8 mouse cellular contexts compared by ENCODE assay signal in the genomic region with DNA sequence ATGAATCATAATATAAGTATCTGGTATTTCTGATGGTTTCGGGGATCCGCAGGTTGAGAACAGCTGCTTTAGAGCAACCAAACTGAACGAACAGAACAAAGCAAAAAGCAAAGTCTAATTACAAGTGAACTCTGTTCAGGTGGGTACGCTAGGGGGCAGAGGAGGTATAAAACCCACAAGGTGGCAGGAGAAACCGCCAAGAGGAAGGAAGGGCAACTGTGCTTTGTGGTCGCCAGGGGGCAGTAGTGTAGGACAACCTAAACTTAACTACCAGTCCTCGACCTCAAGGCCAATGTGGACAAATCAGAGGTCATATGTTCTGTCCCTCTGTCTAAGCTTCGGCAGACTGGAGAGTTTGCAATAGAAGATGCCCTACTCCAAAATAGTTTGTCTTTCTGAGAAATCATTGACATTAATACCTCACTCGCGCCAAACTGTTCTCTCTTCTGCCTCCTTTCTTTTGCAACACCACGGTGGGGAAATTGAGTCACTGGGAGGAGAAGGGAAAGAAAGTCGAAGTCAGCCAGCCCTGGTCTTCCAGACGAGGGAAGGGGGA. TPM values are rescaled to one million over a fixed set of nuclear protein-coding genes. Genes with fewer than 3 reads are reported as not detected.
DNase-seq lines count a peak whose midpoint lies in the region; ATAC-seq lines count a peak whose summit lies in the region.

No protein-coding gene starts in this region.

- 3% methylated on average over 12 of the region's 13 CpGs for WGBS in intestine, embryonic 14.5 days
- WGBS in limb, embryonic 11.5 days = 4% methylated on average over 13 of the region's 13 CpGs
- WGBS in midbrain, embryonic 12.5 days = 5% methylated on average over 13 of the region's 13 CpGs

- peak overlapping the region; percentile 90 for H3K27ac ChIP-seq in intestine, embryonic 14.5 days (ENCODE audit: low read depth)
- peak overlapping the region; percentile 100 for H3K27ac ChIP-seq in limb, embryonic 11.5 days (replicated peaks; ENCODE audit: low read depth, low read length)
- peak overlapping the region; percentile 90 for H3K27ac ChIP-seq in midbrain, embryonic 12.5 days (replicated peaks)

- no peaks in the 10 kb centered on the region for H3K9me3 ChIP-seq in intestine, embryonic 14.5 days (ENCODE audit: control insufficient read depth, low read length)
- H3K9me3 ChIP-seq in limb, embryonic 11.5 days (ENCODE audit: control insufficient read depth, low read length) = no peaks in the 10 kb centered on the region
- H3K9me3 ChIP-seq in midbrain, embryonic 12.5 days = no peaks in the 10 kb centered on the region

- H3K9ac ChIP-seq in intestine, embryonic 14.5 days (ENCODE audit: low read length) = peak overlapping the region; percentile 53
- H3K9ac ChIP-seq in limb, embryonic 11.5 days (ENCODE audit: low read length) = peak overlapping the region; percentile 19; the same call in 1 of the 2 replicates
- peak overlapping the region; percentile 77 for H3K9ac ChIP-seq in midbrain, embryonic 12.5 days (replicated peaks)

- DNase-seq in 3134 (ENCODE audit: extremely low read depth, insufficient read length, low spot score) = peak; percentile 60
- peak; percentile 65 to 75 for DNase-seq in adrenal gland, adult 18-20 months (ENCODE audit: low spot score in 2 of 2)
- peak; percentile 96 for DNase-seq in embryo, embryonic 10.5 days (ENCODE audit: low spot score)
- DNase-seq in gastrocnemius, postnatal 4 days (ENCODE audit: low spot score in 2 of 2) = peak; percentile 55 to 79
- peak; percentile 88 for DNase-seq in intestine, embryonic 14.5 days (ENCODE audit: low spot score)
- DNase-seq in limb, embryonic 11.5 days (ENCODE audit: low spot score) = peak; percentile 93
- peak; percentile 86 for DNase-seq in skeletal muscle tissue, adult 2 months (ENCODE audit: low read depth, low spot score)

- peak overlapping the region; percentile 75 for H3K4me3 ChIP-seq in intestine, embryonic 14.5 days (ENCODE audit: low read depth, low read length)
- H3K4me3 ChIP-seq in limb, embryonic 11.5 days (ENCODE audit: low read depth, low read length) = peak overlapping the region; percentile 96
- peak overlapping the region; percentile 64 for H3K4me3 ChIP-seq in midbrain, embryonic 12.5 days

- peaks cover 9% of the 10 kb centered on the region; the same call in 1 of the 2 replicates for H3K36me3 ChIP-seq in intestine, embryonic 14.5 days (ENCODE audit: control insufficient read depth, insufficient read depth, low read length)
- H3K36me3 ChIP-seq in limb, embryonic 11.5 days (ENCODE audit: control insufficient read depth, insufficient read depth, low read length) = no peaks in the 10 kb centered on the region
- H3K36me3 ChIP-seq in midbrain, embryonic 12.5 days = no peaks in the 10 kb centered on the region

- no peaks in the 10 kb centered on the region for H3K27me3 ChIP-seq in intestine, embryonic 14.5 days (replicated peaks; ENCODE audit: control insufficient read depth, insufficient read depth, low read length)
- H3K27me3 ChIP-seq in limb, embryonic 11.5 days (ENCODE audit: control insufficient read depth, insufficient read depth, low read length) = no peaks in the 10 kb centered on the region
- H3K27me3 ChIP-seq in midbrain, embryonic 12.5 days = peaks cover 26% of the 10 kb centered on the region

- 0 out of 2 replicates have a peak, but pooled peaks have one; percentile 3 for ATAC-seq in intestine, embryonic 14.5 days (replicated peaks; ENCODE audit: low FRiP score, low TSS enrichment, low read depth)
- no peak for ATAC-seq in limb, embryonic 11.5 days (ENCODE audit: insufficient number of reproducible peaks, low FRiP score, low TSS enrichment, low read depth)
- ATAC-seq in midbrain, embryonic 12.5 days (ENCODE audit: low FRiP score, low read depth) = no peak; the same call in 1 of the 2 replicates

- H3K4me1 ChIP-seq in intestine, embryonic 14.5 days (replicated peaks; ENCODE audit: control insufficient read depth, insufficient read depth, low read length) = peaks cover 21% of the 10 kb centered on the region
- H3K4me1 ChIP-seq in limb, embryonic 11.5 days (ENCODE audit: control insufficient read depth, insufficient read depth, low read length) = peaks cover 15% of the 10 kb centered on the region
- peaks cover 47% of the 10 kb centered on the region for H3K4me1 ChIP-seq in midbrain, embryonic 12.5 days

- H3K4me2 ChIP-seq in intestine, embryonic 14.5 days (ENCODE audit: low read length) = peak overlapping the region; percentile 86
- H3K4me2 ChIP-seq in limb, embryonic 11.5 days (ENCODE audit: low read depth, severe bottlenecking) = peak overlapping the region; percentile 95
- H3K4me2 ChIP-seq in midbrain, embryonic 12.5 days (replicated peaks) = peak overlapping the region; percentile 86

RNA-seq across cellular contexts. Expression of a gene that starts 0.4 kb away (rescaled TPM):
- 10 to 100 TPM; 17.4 to 21.4 TPM for total RNA-seq in adrenal gland, adult 18-20 months (2021)
- total RNA-seq in gastrocnemius, postnatal 4 days (2021) = 10 to 100 TPM; 23.0 to 26.0 TPM
- 34.3 and 37.4 TPM in 2 replicates for polyA plus RNA-seq in intestine, embryonic 14.5 days (2014; fragmentation: Nextera tagmentation; extraction: Ambion mirVana)
- 105 and 106 TPM in 2 replicates for polyA plus RNA-seq in limb, embryonic 11.5 days (2014; fragmentation: Nextera tagmentation; extraction: Ambion mirVana)
- 20.2 and 24.0 TPM in 2 replicates for polyA plus RNA-seq in midbrain, embryonic 12.5 days (2016; fragmentation: Nextera tagmentation; extraction: Ambion mirVana)

RNA-seq across cellular contexts. Expression of a gene that starts 31.3 kb away (rescaled TPM):
- total RNA-seq in adrenal gland, adult 18-20 months (2021) = 1 to 10 TPM; 8.2 to 9.0 TPM
- 10 to 100 TPM; 27.5 to 33.0 TPM for total RNA-seq in gastrocnemius, postnatal 4 days (2021)
- 15.9 and 18.6 TPM in 2 replicates for polyA plus RNA-seq in intestine, embryonic 14.5 days (2014; fragmentation: Nextera tagmentation; extraction: Ambion mirVana)
- 21.6 and 24.7 TPM in 2 replicates for polyA plus RNA-seq in limb, embryonic 11.5 days (2014; fragmentation: Nextera tagmentation; extraction: Ambion mirVana)
- polyA plus RNA-seq in midbrain, embryonic 12.5 days (2016; fragmentation: Nextera tagmentation; extraction: Ambion mirVana) = 27.6 and 28.0 TPM in 2 replicates

RNA-seq across cellular contexts. Expression of a gene that starts 33.8 kb away (rescaled TPM):
- 1 to 10 TPM; 3.6 to 4.5 TPM for total RNA-seq in adrenal gland, adult 18-20 months (2021)
- 10 to 100 TPM in 1 of 2 experiments, 1 to 10 TPM in 1; 9.4 to 10.7 TPM for total RNA-seq in gastrocnemius, postnatal 4 days (2021)
- 48.5 and 51.7 TPM in 2 replicates for polyA plus RNA-seq in intestine, embryonic 14.5 days (2014; fragmentation: Nextera tagmentation; extraction: Ambion mirVana)
- polyA plus RNA-seq in limb, embryonic 11.5 days (2014; fragmentation: Nextera tagmentation; extraction: Ambion mirVana) = 26.3 and 30.8 TPM in 2 replicates
- 5.3 and 8.3 TPM in 2 replicates for polyA plus RNA-seq in midbrain, embryonic 12.5 days (2016; fragmentation: Nextera tagmentation; extraction: Ambion mirVana)

RNA-seq across cellular contexts. Expression of a gene that starts 38.6 kb away (rescaled TPM):
- 10 to 100 TPM in 1 of 2 experiments, 1 to 10 TPM in 1; 8.3 to 17.1 TPM for total RNA-seq in adrenal gland, adult 18-20 months (2021)
- 10 to 100 TPM in 1 of 2 experiments, 1 to 10 TPM in 1; 9.2 to 11.3 TPM for total RNA-seq in gastrocnemius, postnatal 4 days (2021)
- polyA plus RNA-seq in intestine, embryonic 14.5 days (2014; fragmentation: Nextera tagmentation; extraction: Ambion mirVana) = 5.8 and 7.2 TPM in 2 replicates
- 13.2 and 15.0 TPM in 2 replicates for polyA plus RNA-seq in limb, embryonic 11.5 days (2014; fragmentation: Nextera tagmentation; extraction: Ambion mirVana)
- polyA plus RNA-seq in midbrain, embryonic 12.5 days (2016; fragmentation: Nextera tagmentation; extraction: Ambion mirVana) = 6.6 and 7.9 TPM in 2 replicates

RNA-seq across cellular contexts. Expression of a gene that starts 56.8 kb away (rescaled TPM):
- under 1 TPM; 0.42 to 0.50 TPM for total RNA-seq in adrenal gland, adult 18-20 months (2021)
- total RNA-seq in gastrocnemius, postnatal 4 days (2021) = under 1 TPM; 0.49 to 0.64 TPM
- polyA plus RNA-seq in intestine, embryonic 14.5 days (2014; fragmentation: Nextera tagmentation; extraction: Ambion mirVana) = 0.30 and 0.38 TPM in 2 replicates
- 0.17 TPM in 1 of 2 replicates, not detected in the other for polyA plus RNA-seq in limb, embryonic 11.5 days (2014; fragmentation: Nextera tagmentation; extraction: Ambion mirVana)
- polyA plus RNA-seq in midbrain, embryonic 12.5 days (2016; fragmentation: Nextera tagmentation; extraction: Ambion mirVana) = 0.13 TPM in 1 of 2 replicates, not detected in the other

Comparison
In these comparisons a context has a peak if more than half of its experiments do, and no peak if none do; other contexts are left out.
1. H3K9ac ChIP-seq: peak in every context shown above with its lines; median percentile 77 in midbrain, embryonic 12.5 days; 53 in intestine, embryonic 14.5 days; 19 in limb, embryonic 11.5 days.